Mouse (Mus musculus): ENCODE measurements around the gene Olfr952. TPM values are rescaled to one million over a fixed set of nuclear protein-coding genes. Genes with fewer than 3 reads are reported as not detected.

Gene Olfr952
- polyA plus RNA-seq (2012; rRNA removed): not detected in 2 replicates

DNA sequence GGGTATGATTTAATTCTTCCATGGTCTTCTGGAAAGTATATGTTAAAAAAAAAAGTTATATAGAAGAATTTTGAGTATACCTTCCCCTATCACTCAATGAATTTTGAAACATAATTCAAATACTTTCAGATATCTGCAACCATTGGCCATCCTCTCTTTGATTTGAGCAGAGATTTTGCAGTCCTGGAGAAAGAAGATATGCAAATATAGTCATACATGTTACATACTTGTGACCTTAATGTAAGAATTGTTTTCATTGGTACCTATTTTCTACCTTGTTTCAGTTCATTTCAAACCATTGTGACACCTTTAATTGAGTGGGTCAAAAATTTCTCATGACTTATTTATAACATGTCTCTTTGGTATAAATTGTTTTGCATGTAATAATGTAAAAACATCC, at the start of gene Olfr952:
Gene Olfr952 (minus strand): TSS at position 101 of the 400 bp plus-strand sequence.
- no peak within 1 kb of the TSS for H3K4me3 ChIP-seq (ENCODE audit: insufficient read depth, low read depth, low read length)
- no peaks in the 10 kb centered on the region for H3K27me3 ChIP-seq (replicated peaks; ENCODE audit: control insufficient read depth, insufficient read depth, low read length)
- H3K27ac ChIP-seq (ENCODE audit: insufficient read depth, low read depth, low read length): no peak within 1 kb of the TSS
- H3K4me1 ChIP-seq (ENCODE audit: control insufficient read depth, insufficient read depth, low read length): no peaks in the 10 kb centered on the region
- DNase-seq: no peak
- no peak for TF ChIP-seq CTCF (conservative IDR thresholded peaks at IDR 0.05; ENCODE audit: insufficient read depth, insufficient read length, low read depth, low read length)
- no peak for TF ChIP-seq POLR2A (IDR thresholded peaks at IDR 0.05; ENCODE audit: low read depth, low read length)
- H3K36me3 ChIP-seq (ENCODE audit: control insufficient read depth, insufficient read depth, low read length): no peaks in the 10 kb centered on the region

- no peak within 1 kb of the TSS for H3K27ac ChIP-seq (ENCODE audit: insufficient read depth, low read depth, low read length)
- no peak within 1 kb of the TSS for H3K4me3 ChIP-seq (ENCODE audit: insufficient read depth, low read depth, low read length)
- TF ChIP-seq CTCF (conservative IDR thresholded peaks at IDR 0.05; ENCODE audit: insufficient read depth, insufficient read length, low read depth, low read length) (no peak), POLR2A (IDR thresholded peaks at IDR 0.05; ENCODE audit: low read depth, low read length) (no peak)
- H3K4me1 ChIP-seq (ENCODE audit: control insufficient read depth, insufficient read depth, low read length): no peaks in the 10 kb centered on the region
- WGBS: 37% methylated on average over 1 of the region's 1 CpGs
- DNase-seq: no peak
- no peaks in the 10 kb centered on the region for H3K36me3 ChIP-seq (ENCODE audit: control insufficient read depth, insufficient read depth, low read length)
- no peaks in the 10 kb centered on the region for H3K27me3 ChIP-seq (replicated peaks; ENCODE audit: control insufficient read depth, insufficient read depth, low read length)
These were observed 44.9 kb upstream of the Olfr952 start, which contains the start of gene Olfr955 for GRCm38 (mm10) chr9:39471844-39472243. TSS of gene Olfr955 (minus strand) at chr9:39471944.

DNA sequence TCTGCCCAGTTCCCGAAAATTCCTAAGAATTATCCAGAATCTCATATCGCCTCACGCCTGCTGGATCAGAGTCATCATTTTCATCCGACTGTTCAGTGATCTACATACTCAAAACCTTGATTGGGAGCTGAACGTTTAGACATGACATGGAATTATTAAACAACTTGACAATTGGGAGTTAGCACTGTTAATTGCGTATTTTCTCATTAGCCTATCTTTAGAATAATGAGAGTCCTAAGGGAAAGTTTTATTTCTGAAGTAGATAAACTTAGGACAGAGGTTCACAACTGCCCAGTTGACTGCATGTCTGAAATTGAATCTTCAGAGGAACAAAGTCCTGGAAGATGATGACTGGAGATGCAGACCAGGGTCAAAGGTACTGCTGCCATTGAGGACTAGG, 29.5 kb upstream of the Olfr952 start, which contains the start of gene Olfr954:
Gene Olfr954 (plus strand): TSS at position 301 of the 400 bp plus-strand sequence.
- no peak for DNase-seq
- no peak within 1 kb of the TSS for H3K27ac ChIP-seq (ENCODE audit: insufficient read depth, low read depth, low read length)
- no peaks in the 10 kb centered on the region for H3K36me3 ChIP-seq (ENCODE audit: control insufficient read depth, insufficient read depth, low read length)
- 83% methylated on average over 6 of the region's 6 CpGs for WGBS
- H3K27me3 ChIP-seq (replicated peaks; ENCODE audit: control insufficient read depth, insufficient read depth, low read length): no peaks in the 10 kb centered on the region
- H3K4me3 ChIP-seq (ENCODE audit: insufficient read depth, low read depth, low read length): no peak within 1 kb of the TSS
- TF ChIP-seq CTCF (conservative IDR thresholded peaks at IDR 0.05; ENCODE audit: insufficient read depth, insufficient read length, low read depth, low read length) (no peak), POLR2A (IDR thresholded peaks at IDR 0.05; ENCODE audit: low read depth, low read length) (no peak)
- H3K4me1 ChIP-seq (ENCODE audit: control insufficient read depth, insufficient read depth, low read length): no peaks in the 10 kb centered on the region

DNA sequence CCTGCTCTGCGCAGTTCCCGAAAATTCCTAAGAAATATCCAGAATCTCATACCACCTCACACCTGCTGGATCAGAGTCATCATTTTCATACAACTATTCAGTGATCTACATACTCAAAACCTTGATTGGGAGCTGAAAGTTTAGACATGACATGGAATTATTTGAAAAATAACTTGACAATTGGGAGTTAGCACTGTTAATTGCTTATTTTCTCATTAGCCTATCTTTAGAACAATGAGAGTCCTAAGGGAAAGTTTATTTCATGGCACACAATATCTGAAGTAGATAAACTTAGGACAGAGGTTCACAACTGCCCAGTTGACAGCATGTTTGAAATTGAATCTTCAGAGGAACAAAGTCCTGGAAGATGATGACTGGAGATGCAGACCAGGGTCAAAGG, 39.8 kb downstream of the Olfr952 start, which contains the start of gene Olfr951:
Gene Olfr951 (plus strand): TSS at position 301 of the 400 bp plus-strand sequence.
- H3K36me3 ChIP-seq (ENCODE audit: control insufficient read depth, insufficient read depth, low read length): no peaks in the 10 kb centered on the region
- H3K4me1 ChIP-seq (ENCODE audit: control insufficient read depth, insufficient read depth, low read length): no peaks in the 10 kb centered on the region
- no peak within 1 kb of the TSS for H3K27ac ChIP-seq (ENCODE audit: insufficient read depth, low read depth, low read length)
- 95% methylated on average over 2 of the region's 2 CpGs for WGBS
- H3K27me3 ChIP-seq (replicated peaks; ENCODE audit: control insufficient read depth, insufficient read depth, low read length): no peaks in the 10 kb centered on the region
- H3K4me3 ChIP-seq (ENCODE audit: insufficient read depth, low read depth, low read length): no peak within 1 kb of the TSS
- TF ChIP-seq POLR2A (IDR thresholded peaks at IDR 0.05; ENCODE audit: low read depth, low read length) (no peak), CTCF (conservative IDR thresholded peaks at IDR 0.05; ENCODE audit: insufficient read depth, insufficient read length, low read depth, low read length) (no peak)
- no peak for DNase-seq

Other genes starting within 250 kb of the Olfr952 start
- gene Olfr944, start 225.2 kb downstream of the Olfr952 start, polyA plus RNA-seq (2012; rRNA removed): not detected in 2 replicates
- not detected in 2 replicates for gene Olfr1537, start 177.2 kb downstream of the Olfr952 start, polyA plus RNA-seq (2012; rRNA removed)
- not detected in 2 replicates for gene Olfr945, start 150.3 kb downstream of the Olfr952 start, polyA plus RNA-seq (2012; rRNA removed)
- gene Olfr948, start 101.1 kb downstream of the Olfr952 start, polyA plus RNA-seq (2012; rRNA removed): not detected in 2 replicates
- gene Olfr951, start 39.7 kb downstream of the Olfr952 start, polyA plus RNA-seq (2012; rRNA removed): not detected in 2 replicates
- not detected in 2 replicates for gene Olfr954, start 29.6 kb upstream of the Olfr952 start, polyA plus RNA-seq (2012; rRNA removed)
- not detected in 2 replicates for gene Olfr955, start 44.8 kb upstream of the Olfr952 start, polyA plus RNA-seq (2012; rRNA removed)
- gene Olfr44, start 66.8 kb upstream of the Olfr952 start, polyA plus RNA-seq (2012; rRNA removed): not detected in 2 replicates
- not detected in 2 replicates for gene Olfr957, start 88.7 kb upstream of the Olfr952 start, polyA plus RNA-seq (2012; rRNA removed)
- gene Olfr958, start 126.9 kb upstream of the Olfr952 start, polyA plus RNA-seq (2012; rRNA removed): not detected in 2 replicates
- not detected in 2 replicates for gene Olfr959, start 148.4 kb upstream of the Olfr952 start, polyA plus RNA-seq (2012; rRNA removed)
- gene AW551984, start 177.3 kb upstream of the Olfr952 start, polyA plus RNA-seq (2012; rRNA removed): 0.27 and 0.31 TPM in 2 replicates
- gene Olfr148, start 183.5 kb upstream of the Olfr952 start, polyA plus RNA-seq (2012; rRNA removed): not detected in 2 replicates
- gene Olfr960, start 194.2 kb upstream of the Olfr952 start, polyA plus RNA-seq (2012; rRNA removed): not detected in 2 replicates
- not detected in 2 replicates for gene Olfr961, start 217.9 kb upstream of the Olfr952 start, polyA plus RNA-seq (2012; rRNA removed)
- gene Olfr963, start 240.1 kb upstream of the Olfr952 start, polyA plus RNA-seq (2012; rRNA removed): not detected in 2 replicates